Mouse (Mus musculus) left cerebral cortex, postnatal 14 days (tissue): ENCODE data around the gene Pola1. TPM values are rescaled to one million over a fixed set of nuclear protein-coding genes. Genes with fewer than 3 reads are reported as not detected.

Source experiments
- DNase-seq, 2 experiments: peaks; one replicate each; pipeline ENCODE4 v3.0.0; 2021 to 2022; ENCODE audit warnings: low spot score in 2 of 2, mixed read lengths in 1 of 2
- intact Hi-C: fragments of 180-260 bp; cut with DNase I; formaldehyde crosslinking; loops from one replicate; pipeline ENCODE4 v1.15.1; 2025
- long read RNA-seq, 2 experiments: library from polyadenylated mRNA; stranded (forward); transcript quantifications; one replicate each; pipeline ENCODE4 v2.0.0; 2021
- total RNA-seq, 2 experiments: library from RNA; stranded (reverse); gene quantifications; 2 replicates each; pipeline ENCODE4 v1.2.3; 2021

Pola1 gene
- total RNA-seq = 1 to 10 TPM; 6.0 to 7.4 TPM
- long read RNA-seq, experiment 1, partial matches to known transcripts = 0 of 1 reads
- long read RNA-seq, experiment 1, other reads (novel, unspliced or antisense) = 1 of 1 reads
- long read RNA-seq, experiment 2 = 0 reads

DNA sequence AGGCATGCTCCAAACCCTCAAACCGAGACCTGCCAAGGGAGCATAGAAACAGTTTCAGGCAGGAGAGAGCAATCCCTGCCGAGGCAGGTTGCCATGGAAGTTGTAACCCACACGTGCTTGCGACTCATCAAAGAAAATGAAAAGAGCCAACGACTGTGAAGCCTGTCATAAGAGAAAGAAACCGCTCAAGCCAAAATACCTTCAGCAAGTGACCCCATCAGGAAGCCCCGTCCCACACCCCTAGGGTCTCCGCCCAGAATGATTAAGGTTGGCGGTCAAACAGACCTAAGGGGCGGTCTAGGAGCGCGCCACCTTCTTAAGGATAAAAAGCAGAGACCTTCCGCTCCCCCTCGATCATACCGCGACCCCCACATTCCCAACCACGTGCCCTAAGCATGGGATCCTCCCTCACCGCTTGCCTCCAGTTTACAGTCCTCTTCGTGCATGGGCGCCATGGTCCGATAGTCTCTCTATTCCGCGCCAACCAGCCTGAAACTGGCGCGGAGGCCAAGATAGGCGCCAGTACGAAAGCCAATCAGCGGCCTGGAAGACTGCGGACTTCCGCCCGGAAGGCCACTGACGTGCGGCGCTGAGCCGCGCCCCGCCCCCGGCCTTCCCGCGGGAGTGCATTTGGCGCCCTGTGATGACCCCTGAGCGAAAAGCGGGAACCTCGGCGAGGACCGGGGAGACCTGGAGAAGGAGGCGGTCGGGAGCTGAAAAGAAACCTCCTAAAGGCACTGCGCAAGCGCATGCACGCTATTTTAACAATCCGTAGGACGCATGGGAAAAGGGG is at the start of gene Pola1:
Gene Pola1, minus strand, starts transcription at position 499 of the 793 bp plus-strand sequence.
- intact Hi-C loops = no loop called here

DNA sequence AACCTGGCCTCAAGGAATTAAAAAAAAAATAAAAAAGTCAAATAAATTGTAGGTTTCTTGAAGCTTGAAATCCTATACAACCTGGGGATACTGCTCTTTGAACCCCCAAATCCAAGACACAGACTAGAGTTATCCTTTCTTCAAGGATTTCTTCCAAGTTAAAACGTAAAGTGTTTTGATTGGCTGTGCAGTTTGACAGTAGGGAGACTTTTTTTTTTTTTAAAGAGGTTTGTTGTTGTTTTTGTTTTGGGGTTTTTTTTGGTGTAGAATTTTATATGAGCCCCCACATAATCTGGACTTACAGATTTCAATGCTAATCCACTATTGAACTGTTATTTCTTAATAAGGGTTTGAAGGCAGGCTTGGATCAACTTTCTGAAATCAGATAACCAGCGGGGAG is 44.3 kb upstream of the Pola1 start:
- intact Hi-C loops = no loop called here
- DNase-seq = no peak

More for the DNA sequence above, at the start of gene Pola1:
- DNase-seq = peak; percentile 70 to 75

DNA sequence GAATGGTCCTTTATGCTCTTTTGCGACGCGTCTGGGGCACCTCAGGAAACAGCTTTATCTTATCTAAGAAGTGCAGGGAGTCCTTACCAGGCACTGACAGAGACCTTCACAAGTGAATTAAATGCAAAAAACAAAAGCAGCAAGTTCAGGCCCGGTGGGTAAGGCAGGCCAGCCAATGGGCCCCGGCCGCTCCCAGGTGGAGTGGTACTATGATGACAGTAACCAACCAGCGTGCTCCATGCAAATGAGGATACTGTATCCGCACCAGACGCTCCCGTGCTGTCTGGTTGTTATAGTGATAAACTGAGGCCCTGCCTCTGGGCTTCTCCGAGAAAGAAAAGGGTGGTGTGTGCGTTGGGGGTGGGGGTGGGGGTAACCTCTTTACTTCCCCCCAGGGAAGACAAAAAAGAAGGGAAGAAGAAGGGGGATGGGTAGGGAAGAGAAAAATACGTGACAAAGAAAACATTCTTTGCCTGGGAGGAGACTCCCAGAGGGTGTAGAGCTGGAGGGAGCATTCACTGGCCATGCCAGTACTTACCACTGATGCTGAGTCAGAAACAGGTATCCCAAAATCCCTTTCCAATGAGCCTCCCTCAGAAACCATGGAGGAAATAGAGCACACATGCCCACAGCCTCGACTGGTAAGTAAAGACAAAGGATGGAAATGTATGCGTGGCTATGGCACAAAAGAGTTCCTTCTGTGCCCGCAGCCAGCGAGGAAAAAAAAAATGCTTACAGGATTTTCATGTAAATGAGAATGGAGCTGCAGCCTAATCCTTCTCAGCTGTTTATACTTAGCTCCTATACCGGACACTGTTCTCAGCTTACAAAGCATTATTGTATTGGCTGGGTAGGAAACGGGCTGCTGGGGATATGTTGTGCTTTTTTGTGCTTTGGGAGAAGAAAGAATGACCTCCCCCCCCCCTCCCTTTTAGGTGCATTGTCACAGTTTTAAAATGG is 43.2 kb upstream of the Pola1 start:
- DNase-seq = peak; percentile 64 to 84
- intact Hi-C loops = no loop called here

DNA sequence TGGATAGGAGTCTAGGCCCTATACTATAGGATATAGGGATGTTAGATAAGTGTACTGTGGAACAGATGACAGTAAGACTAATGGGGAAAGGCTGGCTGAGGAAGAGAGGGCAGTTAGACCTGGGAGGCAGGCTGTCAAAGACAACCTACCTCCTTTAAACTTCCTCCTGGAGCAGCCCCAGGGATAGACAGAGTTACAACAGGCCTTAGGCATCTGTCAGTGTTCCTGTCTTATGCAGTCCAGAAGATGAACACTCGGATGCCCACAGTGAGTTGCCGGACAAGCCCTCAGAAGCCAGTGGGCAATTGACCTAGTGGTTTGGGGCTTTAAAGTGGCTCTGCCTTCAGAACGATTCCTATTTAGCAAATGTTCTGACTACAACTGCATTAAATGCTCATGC is 42.5 kb upstream of the Pola1 start:
- intact Hi-C loops = no loop called here
- no peak for DNase-seq

DNA sequence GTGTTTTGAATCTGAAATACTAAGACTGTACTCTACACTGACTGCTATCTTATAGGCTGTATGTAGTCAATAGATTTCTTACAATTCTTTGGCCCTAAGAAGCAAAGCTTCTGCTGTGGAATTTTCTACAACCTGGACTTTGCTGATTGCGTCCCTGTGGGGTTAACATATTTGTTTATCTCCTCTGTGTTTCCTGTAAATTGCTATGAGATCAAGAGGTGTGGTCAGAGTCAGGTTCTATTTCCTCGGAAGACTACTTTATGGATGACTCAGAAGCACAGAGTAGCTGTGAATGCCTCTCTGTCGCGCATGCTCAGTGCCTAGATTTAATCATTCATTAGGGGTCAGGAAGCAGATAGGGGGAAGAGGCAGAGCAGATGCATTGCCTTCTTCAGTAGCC is 32.8 kb upstream of the Pola1 start:
- DNase-seq = no peak
- intact Hi-C loops = no loop called here

DNA sequence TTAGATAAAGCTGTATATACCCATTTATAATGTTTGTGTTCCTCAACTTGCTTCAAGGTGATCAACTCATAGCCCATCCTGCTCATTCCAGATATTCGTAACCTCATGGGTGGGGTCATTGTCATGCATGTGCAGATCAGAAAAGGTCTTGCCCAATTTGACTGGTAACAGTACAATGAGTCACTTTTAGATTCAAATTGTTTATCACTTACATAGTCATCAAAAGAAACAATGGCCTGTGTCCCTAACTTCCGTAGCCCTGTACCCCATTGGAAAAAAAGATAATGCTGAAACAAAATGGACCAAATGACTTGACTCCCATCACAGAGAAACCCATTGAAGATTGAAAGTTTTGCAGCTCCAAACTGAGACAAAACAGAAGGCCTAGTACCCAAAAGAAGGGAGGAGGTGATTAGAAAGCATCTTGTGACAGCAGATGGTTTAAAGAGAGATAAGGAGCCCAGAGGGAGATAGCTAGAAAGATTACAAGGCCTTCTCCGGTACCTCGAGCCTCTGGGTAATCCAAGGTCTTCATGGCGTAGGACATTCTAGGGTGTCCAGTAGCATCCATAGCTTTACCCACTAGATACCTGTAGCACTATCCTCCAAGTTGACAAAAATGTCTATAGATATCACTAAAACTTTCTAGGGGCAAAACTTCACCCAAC is 32.1 kb upstream of the Pola1 start:
- intact Hi-C loops = no loop called here

DNA sequence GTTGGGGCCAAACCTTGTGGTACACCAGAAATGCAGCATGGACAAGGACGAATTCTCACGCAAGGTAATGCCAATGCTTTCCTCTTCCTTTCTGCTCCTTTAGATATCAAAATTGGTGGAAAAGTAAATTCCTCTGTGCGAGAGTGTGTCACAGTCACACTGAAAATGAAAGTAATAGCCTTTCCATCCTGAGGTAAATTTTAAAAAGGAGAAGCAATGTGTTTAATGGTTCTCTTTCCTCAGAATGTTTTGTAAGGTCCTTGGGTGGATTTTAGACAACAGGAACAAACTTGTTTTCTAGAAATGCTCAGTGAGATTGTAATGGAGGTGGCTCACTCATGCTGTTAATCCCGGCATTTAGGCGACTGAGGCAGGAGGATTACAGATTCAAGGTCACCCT is 23.2 kb upstream of the Pola1 start:
- intact Hi-C loops = no loop called here
- no peak for DNase-seq

More for the DNA sequence above, 32.1 kb upstream of the Pola1 start:
- DNase-seq = no peak

DNA sequence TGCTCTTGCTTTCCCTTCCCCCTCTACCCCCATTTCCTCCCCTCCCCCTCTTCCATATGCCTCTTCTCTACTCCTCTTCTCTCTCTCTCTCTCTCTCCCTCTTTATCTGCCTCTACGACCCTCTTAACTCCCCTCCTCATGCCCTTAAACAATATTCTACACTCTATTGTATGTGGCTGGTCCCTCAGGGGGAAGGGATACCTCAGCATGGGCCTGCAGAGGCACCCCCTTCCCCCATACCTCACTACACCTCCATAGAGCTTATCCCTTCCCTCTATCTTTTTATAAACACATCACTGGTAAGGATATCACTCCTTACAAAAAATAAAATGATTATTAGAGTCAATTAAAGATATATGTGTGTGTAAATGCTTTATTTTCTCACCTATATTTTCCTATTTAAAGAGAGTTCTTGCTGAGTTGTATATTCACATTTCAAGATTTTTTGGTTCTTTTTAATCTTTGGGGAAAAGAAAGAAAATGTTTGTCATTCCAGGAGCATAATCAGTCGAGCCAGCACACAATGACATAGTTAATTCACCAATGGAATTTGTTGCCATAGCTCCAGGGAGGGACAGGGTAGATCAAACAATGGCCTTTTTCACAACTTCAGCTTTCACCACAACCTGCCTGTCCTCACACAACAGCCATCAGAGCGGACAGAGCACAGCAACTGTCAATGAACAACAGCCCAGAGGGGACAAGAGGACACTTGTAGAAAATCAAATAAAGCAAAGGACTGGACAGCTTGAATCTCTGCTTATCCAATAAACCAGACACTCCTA is 22.5 kb upstream of the Pola1 start, which contains the start of gene Pcyt1b:
Gene Pcyt1b, plus strand, starts transcription at position 646 of the 785 bp plus-strand sequence.
- no peak for DNase-seq
- intact Hi-C loops = no loop called here

DNA sequence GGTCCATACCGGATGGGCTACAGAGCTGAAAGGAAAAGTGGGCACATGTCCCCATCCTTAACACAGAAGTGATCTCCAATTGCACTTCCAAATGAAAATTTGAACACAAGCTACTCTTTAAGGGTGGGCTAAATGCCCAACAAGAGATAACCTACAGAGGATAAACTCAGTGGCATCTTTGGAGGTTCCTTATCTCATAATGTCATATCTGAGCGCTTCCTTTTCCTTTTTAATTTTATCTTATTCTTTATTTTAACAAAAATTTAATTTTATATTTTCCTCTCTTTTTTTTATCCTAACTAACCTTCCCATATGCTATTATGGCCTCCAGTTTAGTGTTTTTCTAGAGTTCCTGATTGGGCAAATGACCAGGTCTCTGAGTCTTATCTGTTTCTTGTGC is 18.8 kb upstream of the Pola1 start:
- intact Hi-C loops = no loop called here
- DNase-seq = no peak

DNA sequence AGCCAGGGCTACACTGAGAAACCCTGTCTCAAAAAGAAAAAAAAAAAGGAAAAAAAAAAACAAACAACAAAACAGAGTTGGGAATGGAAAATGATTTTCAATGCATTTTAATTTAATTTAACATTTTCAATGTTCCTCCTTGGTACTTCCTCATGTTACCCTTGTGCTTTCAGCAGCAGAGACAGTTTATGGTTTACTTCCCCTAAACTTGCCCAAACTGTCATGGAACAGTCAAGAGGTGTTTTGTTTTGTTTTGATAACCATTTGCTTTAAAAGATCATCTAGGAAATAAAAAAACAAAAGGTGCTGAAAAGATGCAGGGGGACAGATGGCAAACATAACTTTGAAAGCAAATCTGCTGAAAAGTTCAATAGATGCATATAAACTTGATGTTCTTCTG is 12.1 kb upstream of the Pola1 start:
- DNase-seq = no peak
- intact Hi-C loops = no loop called here

DNA sequence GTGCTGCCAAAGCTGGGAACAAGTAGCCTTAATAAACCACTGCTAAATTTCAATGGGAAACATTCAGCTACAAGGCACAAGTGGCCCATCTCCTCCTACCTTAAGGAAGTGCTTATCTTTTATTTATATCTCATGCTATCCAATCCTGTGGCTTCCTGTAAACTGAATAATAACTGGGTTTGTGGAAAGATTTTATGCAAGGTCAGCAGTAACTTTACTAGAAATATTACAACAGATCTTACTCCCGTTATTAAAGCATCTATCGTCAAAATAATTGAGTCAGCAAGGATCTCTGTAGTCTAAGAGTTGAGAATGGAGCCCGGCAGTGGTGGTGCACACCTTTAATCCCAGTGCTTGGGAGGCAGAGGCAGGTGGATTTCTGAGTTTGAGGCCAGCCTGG is 11.6 kb upstream of the Pola1 start:
- no peak for DNase-seq
- intact Hi-C loops = no loop called here

DNA sequence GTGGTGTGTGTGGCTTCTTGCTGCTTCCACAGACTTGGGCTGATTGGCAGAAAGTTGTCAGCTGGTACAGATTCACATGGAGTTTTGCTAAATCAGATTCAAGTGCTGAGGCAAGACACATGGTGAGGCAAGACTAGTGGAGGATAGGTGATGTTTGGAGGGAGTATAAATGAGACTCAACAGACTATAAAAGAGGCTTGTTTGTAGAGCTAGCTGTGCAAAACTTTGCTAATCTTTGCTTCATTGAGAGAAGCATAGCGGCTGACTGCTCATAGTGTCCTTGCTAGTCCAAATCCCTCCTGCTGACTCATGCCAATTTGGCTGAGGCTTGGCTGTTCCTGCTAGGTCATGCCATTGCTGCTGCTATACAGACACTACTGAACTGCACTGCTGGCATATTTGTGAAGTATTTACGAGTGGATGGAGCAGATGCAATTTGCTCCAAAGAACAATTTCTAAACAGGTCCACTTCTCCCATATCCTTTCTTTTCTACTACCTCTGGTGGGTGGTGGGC is 3.0 kb upstream of the Pola1 start:
- intact Hi-C loops = no loop called here
- no peak for DNase-seq

DNA sequence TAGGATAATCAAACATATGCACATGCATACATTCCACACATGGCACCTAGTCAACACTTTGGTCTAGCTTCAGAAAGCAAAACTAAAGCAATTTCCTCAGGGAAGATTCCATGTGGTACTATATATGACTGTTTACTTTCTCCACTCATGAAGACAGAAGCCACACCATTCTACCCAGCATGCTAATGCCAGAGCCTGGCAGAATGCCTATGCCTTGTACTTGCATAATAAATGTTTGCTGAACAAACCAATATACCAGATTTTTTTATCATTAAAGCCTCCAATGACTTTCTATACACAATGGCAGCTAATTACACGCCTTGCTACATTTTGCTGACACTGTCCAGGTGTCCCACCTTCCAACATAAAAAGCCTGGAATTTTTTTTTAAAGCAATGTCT is 1.7 kb downstream of the Pola1 start:
- no peak for DNase-seq
- intact Hi-C loops = no loop called here

DNA sequence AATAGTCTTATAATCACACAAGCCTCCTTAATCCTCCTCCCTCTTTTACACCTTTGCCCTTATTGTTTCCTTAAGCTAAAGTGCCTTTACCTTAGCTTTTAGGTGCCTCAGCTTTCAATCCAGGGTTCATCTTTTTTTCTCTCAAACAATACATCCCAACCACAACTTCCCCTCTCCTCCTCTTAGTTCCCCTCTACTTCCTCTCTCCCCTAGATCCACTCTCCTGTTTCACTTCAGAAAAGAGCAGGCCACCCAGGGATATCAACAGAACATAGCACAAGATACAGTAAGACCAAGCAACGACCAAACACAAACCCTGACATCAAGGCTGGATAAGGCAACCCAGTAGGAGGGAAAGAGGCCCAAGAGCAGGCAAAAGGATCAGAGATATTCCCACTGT is 29.7 kb downstream of the Pola1 start:
- DNase-seq = no peak
- intact Hi-C loops = no loop called here

DNA sequence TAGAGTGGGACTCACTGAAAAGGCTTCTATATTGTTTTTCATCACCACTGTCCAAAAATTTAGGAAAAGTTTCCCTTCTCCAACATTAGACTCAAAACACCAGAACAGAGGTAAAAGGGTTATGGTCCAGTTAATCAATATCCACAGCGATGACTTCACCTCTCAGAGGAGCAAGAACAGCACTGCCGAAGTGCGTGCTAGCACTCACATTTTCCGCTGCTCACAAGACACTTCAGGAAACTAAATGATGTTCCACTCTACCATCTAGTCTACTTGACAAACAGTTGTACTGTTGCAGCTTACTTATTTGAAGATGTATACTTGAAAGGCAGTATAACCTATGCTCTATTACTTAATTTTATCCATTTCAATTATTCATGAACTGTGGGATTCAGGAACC is 37.7 kb downstream of the Pola1 start:
- intact Hi-C loops = no loop called here

DNA sequence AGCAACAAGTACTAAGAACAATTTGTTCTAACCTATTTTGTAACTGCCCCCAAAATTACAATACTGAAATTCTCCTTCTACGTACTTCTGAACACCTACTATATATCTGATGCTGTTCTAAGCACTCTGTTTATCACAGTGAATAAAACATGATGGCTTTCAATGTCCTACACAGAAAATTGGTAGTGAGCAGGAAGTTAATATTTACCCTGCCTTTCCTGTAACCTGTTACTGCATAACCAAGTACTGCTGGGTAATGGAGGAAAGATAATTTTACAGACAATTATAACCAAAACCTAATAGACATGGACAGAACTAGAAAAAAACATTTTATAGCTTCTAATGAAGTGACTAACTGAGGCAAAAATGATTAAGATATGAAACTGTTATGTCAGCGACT is 51.0 kb downstream of the Pola1 start:
- no peak for DNase-seq
- intact Hi-C loops = no loop called here

More for the DNA sequence above, 37.7 kb downstream of the Pola1 start:
- no peak for DNase-seq

DNA sequence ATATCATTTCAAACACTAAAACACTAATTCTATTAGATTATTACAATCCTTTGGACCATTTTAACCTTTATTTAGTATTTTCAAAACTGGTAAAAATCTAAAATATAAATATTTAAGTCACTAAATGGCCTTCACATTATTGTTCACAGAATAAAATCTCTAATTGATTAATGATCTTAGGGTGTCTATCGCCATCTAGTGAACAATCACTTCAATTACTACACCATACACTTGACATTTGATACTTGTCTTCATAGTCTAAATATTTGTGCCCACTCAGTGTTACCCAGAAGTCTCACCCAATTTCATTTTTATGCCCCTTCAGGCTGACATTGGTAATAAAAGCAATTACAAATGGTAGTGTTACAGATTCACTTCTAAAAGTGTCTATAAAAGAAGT is 74.8 kb downstream of the Pola1 start:
- intact Hi-C loops = no loop called here
- no peak for DNase-seq

DNA sequence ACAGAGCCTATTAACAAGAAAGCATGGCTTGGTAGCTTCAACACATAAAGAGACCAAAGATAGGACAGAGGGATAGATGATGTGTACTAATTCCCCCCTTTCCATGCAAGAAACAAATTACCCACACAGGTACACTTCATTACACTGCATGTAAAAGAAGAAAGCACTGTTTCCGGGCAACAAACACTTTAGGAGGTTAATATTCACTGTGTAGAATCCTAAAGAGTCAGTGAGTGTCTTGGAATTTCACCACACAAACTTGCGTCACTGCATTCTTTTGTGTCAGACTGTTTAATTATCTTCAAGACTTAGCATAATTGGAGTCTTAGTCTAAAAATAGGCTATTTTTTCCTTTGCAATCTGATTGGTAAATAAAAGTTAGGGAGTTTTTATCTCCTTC is 92.2 kb downstream of the Pola1 start:
- DNase-seq = no peak

DNA sequence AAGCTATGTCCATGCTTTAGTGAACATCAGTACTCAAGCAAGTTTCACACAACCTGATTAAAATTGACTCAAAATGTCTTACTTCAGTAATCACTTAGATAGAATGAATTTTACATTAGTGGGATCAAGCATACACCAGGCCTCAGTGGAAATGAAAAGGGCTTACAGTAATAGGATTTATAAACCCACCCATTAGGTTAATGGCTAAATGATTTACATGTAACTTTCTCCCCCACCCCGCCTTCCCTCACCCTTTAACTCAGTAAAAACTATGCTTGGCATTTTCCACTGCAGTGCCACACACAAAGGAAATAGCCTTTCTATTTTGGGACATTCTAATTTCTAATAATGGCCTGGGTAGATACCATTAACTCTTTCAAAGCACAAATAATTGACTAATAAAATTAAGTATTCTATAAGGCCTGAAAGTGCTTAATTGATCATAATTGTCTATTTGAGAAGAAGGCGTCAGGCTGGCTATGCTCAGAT is 129.0 kb downstream of the Pola1 start:
- intact Hi-C loops = no loop called here
- DNase-seq = no peak

More for the DNA sequence above, 92.2 kb downstream of the Pola1 start:
- intact Hi-C loops = no loop called here
